Mouse (Mus musculus): ENCODE results near the gene Fstl5.

- TF ChIP-seq EP300 (IDR thresholded peaks at IDR 0.05; ENCODE audit: low read depth) = no peak
- no peak for TF ChIP-seq CTCF (IDR thresholded peaks at IDR 0.05; ENCODE audit: low read depth)
Observed at GRCm38 (mm10) chr3:76572920-76573541, 499.0 kb downstream of the Fstl5 start.

Data from heart, postnatal 0 days (tissue).